Mouse (Mus musculus) fibroblast of lung, adult 2 months (primary cell): ENCODE measurements around the gene Cds1.
"Not testable (repeated sequence)": the region's sequence is repeated elsewhere in the genome, so short reads cannot be mapped to it uniquely, and the experiment has no call there.

ENCODE experiments used
- DNase-seq: peaks from one replicate; pipeline ENCODE4 v3.0.0-alpha.2; 2011; ENCODE audit warnings: low read depth

Cds1 gene

DNA sequence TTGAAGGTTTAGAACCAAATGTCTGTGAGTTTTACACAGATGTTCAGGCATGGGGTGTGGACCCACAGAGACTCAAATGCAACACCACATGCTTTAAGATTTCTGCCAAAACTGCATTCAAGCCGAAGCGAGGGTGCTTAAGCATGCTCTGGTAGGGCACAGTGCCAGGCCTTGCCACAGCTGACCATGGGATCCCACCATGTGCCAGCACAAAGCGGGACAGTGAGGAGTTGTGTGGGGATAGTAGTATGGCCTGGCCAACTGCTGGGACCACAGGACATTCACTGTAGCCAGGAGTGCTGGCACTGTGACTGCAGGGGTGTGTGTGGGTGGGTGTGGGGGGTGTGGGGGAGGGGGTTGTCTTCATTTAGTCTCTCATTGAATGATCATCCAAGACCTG is 64.0 kb downstream of the Cds1 start:
- no peak for DNase-seq

DNA sequence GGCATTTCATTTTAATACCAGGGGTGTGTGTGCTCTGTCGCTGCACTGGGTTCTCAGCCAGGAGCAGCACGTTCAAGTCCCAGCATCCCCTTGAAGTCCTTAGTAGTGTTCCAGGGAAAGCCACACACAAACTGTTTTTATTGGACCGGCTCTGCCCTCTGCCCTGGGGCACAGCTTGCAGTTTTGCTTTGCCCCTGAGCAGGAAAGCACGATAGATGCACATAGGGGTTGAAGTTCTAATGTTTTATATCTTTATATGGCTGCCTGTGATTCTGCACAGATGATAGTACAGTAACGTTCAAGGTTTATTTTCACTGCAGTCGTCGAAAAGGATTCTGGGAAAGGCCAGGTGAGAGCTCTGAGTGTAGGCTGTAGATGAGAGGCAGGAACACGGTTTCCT is 65.2 kb downstream of the Cds1 start:
- DNase-seq, result no peak

GRCm38 (mm10) chr5:101832042-101832441 is 67.1 kb downstream of the Cds1 start:
- DNase-seq, result no peak

DNA sequence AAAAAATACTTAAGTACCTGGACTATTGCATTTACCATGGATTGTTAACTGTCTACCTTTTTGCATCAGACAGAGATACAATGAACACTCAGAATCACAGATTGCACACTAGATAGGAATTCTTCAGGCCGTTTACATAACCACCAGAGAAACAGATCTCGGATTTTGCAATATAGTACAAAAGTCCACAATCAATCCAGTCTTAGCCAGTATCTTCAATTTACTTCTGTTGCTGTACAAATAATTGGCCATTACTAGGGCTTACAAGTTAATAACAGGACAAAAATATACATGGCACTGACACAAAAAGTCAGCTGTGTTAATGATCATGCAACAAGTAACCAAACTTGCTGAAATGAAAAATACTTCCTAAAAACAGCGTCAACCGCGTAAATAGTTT is 68.1 kb downstream of the Cds1 start:
- DNase-seq, result no peak

GRCm38 (mm10) chr5:101833875-101834274 is 68.9 kb downstream of the Cds1 start:
- DNase-seq, result no peak

DNA sequence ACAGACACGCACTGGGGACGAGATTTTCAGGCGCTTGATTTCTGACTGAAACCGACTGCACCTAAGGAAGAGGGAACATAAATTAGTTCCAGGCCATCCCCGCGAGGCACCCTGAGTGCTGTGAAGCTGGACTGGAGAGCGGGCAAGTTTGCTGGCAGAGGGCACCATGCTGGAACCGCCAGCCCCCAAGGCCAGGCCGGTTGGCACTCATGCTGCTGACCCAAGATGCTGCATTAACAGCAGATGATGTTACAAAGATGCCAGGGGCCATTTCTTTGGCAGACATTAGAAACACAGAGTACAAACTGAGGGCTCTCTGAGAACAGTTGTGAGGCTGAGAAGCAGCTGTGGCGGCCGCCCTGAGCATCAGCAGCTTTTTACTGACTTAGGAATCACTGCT is 71.3 kb downstream of the Cds1 start:
- DNase-seq, result no peak

DNA sequence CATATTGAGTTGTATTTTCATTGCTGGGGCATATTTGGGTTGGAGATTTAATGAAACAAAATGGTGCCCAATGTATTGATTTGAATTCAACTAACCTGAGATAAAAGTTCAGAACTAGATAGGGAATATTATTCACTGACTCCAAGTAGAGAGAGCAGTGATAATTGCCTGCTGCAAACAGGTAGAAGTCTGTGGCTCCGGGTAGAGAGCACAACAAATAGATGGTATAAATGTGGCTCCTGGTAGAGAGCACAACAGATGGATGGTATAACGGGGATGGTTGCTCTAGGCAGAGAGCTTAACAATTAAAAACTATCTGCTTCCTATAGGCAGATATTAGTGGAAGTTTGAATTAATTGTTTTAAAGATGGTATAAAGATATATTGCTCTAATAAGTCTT is 72.7 kb downstream of the Cds1 start:
- not testable (repeated sequence) for DNase-seq

DNA sequence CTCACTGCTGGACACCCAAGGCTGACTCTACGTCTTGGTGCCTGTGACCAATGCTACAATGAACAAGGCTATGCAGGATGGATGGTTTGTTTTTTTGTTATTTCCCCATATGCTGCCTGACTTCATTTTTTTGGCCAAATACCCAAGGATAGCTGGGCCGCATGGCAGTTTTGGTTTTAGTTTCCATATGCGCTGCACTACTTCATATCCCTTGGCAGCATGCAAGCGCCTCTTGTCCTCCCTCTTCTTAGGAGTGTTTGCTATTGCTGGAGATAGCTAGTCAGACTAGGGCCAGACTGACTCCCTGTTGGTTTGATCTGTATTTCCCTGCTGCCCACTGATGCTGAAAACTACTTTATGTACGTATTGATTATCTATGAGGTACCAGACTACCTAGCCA is 75.5 kb downstream of the Cds1 start:
- DNase-seq, result no peak

DNA sequence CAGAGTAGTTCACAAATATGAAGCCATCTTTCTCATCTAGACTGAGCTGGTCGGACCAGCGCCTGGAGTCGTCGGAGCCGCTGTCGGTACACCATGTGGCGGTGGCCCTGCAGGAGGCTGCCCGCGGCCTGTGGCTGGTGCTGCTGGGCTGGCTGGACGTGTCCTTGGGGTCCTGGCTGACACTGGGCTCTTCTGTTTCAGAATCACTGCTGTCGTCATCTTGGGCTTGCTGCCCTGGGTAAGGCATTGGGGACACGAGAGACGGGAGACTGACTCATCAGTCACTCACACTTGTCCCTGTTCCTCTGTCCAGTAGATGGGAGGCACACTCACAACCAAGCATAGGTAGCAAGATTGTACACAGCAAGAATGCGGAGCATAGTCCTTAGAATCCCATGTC is 80.1 kb downstream of the Cds1 start:
- DNase-seq, result no peak

DNA sequence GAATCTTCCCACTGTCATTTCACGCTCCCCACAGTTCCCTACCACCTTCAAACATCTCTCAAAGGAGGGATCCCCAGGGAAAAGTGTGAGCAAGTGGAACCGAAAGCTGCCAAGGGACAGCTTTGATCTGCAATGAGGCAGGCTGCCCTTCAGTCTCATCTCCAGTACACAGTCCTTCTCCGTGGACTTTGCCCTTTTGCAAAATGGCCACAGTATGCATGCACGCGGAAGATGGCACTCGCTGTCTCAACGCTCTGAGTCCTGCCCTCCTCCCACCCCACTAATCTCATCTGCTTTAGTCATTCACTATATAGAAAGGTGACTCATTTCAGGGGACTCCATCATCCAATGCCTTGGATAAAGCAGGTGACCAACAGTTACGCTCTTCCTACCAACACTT is 81.0 kb downstream of the Cds1 start:
- no peak for DNase-seq

DNA sequence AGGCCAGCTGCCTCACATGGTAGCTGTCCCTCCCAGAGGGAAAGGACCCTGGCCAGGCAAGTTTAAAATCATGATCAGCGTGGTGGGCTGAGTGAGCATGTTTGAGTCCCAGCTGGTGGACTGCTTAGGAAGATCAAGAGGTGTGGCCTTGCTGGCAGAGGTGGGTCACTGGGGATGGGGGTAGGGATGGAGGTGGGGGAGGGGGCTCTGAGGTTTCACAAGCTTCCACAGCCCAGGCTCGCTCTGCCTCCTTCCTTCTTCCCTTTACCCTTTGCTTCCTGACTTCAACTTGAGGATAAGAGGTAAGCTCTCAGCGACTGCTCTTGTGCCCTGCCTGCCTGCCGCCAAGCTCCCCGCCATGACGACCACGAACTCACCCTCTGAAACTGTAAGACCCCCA is 82.4 kb downstream of the Cds1 start:
- DNase-seq, result no peak

DNA sequence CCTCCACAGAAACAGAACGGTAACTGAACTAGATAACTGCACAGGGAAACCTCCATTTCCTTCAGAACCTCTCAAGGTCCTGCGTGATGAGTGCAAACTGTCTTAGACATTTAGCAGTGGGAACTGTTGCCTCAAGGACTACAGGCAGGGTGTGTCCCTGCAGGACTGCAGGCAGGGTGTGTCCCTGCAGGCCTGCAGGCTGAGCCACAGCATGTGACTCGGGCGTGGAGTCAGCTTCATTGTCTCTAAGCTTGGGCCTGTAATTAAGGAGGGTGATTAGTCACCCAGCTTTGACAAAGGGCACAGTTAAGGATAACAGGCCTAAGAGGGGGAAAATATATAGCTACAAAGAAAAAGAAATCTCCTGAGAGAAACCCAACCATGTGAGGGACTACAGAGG is 82.8 kb downstream of the Cds1 start:
- DNase-seq, result no peak

GRCm38 (mm10) chr5:101851133-101851532 is 86.2 kb downstream of the Cds1 start:
- DNase-seq, result no peak

GRCm38 (mm10) chr5:101852116-101852680 is 87.3 kb downstream of the Cds1 start:
- DNase-seq, result no peak

- no peak for DNase-seq
These were observed 89.2 kb downstream of the Cds1 start for GRCm38 (mm10) chr5:101854100-101854499.

DNA sequence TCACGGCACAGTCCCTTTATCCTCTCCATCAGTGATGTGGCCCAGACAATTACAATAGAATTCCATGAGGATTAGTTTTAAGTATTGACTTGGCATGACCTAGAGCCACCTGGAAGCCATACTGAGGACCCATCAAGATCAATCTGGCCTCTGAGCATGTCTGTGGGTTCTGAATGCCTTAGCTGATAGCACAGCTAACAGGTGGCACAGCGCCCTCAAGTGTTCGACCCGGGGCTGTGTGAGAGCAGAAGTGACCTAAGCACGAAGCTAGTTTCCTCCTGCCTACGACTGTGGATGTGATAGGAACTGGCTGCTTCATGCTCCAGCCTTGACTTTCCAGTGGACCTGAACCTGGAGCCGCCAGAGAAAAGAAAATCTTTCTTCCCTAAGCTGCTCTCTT is 89.7 kb downstream of the Cds1 start:
- DNase-seq, result no peak

- DNase-seq, result no peak
These were observed 90.5 kb downstream of the Cds1 start for GRCm38 (mm10) chr5:101855475-101855874.

DNA sequence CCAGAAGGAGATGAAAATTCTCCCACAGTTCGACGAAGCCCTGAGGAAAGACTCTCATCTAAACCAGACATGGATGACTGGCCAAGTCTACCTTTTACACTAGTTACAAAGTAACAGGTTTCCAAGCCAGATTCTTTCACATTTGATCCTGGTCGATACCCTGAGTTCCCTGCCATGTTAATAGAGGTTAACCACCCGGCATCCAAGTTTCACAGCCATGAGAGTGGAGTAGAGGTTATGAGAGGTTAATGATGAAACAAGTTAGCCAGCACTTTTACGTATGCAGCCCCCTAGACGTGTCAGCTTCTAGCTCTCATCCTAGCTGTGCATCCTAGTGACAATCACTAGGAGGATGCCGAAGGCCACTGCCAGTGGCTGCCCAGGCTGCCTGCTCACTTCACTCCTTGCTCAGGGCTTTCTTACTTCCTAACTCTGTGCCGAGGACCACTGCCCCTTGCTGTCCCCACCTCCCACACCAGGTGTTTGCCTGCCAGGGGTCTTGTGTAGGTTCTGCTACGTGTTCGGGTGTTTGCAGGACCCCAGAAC is 94.0 kb downstream of the Cds1 start:
- no peak for DNase-seq

DNA sequence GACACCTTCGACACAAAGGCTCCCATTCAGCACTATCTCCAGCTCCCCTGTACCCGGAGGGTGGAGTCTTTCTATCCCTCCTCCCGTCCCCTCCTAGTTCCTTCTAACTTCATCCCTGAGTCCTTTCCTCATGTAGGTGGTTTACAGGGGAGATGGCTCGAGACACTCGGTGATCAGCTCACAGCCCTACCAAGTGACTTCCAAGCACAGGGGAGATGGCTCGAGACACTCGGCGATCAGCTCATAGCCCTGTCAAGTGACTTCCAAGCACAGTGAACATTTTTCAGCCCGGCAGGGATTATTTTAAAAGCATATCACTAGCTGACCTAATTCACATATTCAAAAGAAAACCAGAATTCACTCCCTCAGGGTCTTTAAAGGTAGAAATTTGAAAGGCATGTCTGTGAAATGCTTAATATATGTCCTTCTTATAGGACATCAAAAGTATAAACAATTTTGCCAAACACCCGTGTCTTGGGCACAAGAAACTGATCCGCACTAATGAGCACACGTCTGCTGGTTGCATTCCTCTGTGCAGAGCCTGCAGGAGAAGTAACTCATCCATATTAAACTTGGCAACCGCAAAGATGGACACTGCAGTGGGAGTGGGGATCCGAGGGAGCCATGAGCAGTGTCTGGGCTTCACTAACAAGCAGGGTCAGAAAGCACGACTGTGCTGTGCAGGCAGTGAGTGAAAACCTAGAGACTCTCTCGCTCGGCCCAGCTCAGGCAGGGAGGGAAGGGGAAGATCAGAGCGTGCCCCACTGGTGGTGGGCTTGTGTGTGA is 97.0 kb downstream of the Cds1 start:
- no peak for DNase-seq

- DNase-seq, result no peak
These were observed 97.7 kb downstream of the Cds1 start for GRCm38 (mm10) chr5:101862651-101863050.

DNA sequence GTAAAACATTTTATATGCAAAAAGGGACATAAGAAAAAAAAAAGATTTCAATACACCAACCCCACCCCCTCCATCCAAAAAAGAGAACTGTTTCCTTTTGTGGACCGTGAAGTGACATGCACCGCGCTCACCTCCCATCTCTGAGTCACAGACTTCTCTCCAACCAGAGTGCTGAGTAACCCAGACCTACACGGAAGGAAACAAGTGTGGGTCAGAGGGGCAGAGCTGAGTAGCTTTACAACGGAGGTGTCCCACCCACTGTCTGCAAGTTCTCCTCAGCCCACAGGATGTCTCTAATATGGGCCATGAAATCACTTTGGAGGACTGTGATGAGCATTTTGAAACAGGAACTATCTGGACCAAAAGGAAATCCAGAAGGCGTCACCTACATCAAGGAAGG is 99.0 kb downstream of the Cds1 start:
- DNase-seq, result no peak

GRCm38 (mm10) chr5:101866722-101867121 is 101.8 kb downstream of the Cds1 start:
- no peak for DNase-seq
